Mouse (Mus musculus): ENCODE results near the gene Exoc6b. TPM values are rescaled to one million over a fixed set of nuclear protein-coding genes. Genes with fewer than 3 reads are reported as not detected.
A peak's percentile ranks its signal among the peaks of the same experiment; 100 is the strongest.

The Exoc6b gene
- polyA plus RNA-seq, 1 experiment from 2014 or later: 10.2 TPM

DNA sequence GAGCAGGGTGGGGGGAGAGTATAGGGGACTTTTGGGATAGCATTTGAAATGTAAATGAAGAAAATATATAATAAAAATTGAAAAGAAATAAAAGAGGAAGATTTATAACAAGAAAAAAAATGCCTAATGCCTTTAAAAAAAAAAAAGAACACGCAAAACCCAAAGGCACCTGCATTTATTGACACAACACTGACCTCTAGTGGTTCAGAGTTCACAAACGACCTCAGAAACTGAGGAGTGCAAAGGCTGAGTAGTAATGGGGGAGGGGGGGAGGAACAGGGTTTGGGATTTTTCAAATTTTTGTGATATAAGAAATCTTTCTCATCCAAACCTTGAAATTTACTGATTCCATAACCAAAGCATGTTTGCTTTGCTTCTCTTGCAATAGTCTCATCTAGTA, 156.9 kb downstream of the Exoc6b start:
- H3K27me3 ChIP-seq (replicated peaks; ENCODE audit: control insufficient read depth, insufficient read depth, low read length): no peaks in the 10 kb centered on the region
- H3K4me3 ChIP-seq (ENCODE audit: low read depth, low read length): no peak overlapping the region
- DNase-seq (ENCODE audit: low spot score) (no peak), ATAC-seq (replicated peaks; ENCODE audit: low FRiP score) (no peak)
- H3K4me2 ChIP-seq: no peak overlapping the region
- no peak overlapping the region for H3K27ac ChIP-seq (ENCODE audit: low read depth, low read length)
- H3K4me1 ChIP-seq (replicated peaks; ENCODE audit: control insufficient read depth, insufficient read depth, low read length): no peaks in the 10 kb centered on the region
- no peaks in the 10 kb centered on the region for H3K9me3 ChIP-seq (ENCODE audit: control insufficient read depth, low read length)
- 9% methylated on average over 2 of the region's 2 CpGs for WGBS
- H3K9ac ChIP-seq (ENCODE audit: low read depth, low read length): no peak overlapping the region
- H3K36me3 ChIP-seq (ENCODE audit: control insufficient read depth, insufficient read depth, low read length): no peaks in the 10 kb centered on the region

- ATAC-seq (replicated peaks; ENCODE audit: low FRiP score): no peak
- H3K4me1 ChIP-seq (replicated peaks; ENCODE audit: control insufficient read depth, insufficient read depth, low read length): no peaks in the 10 kb centered on the region
- no peak for DNase-seq (ENCODE audit: low spot score)
Observed at GRCm38 (mm10) chr6:84899002-84899774, 170.1 kb downstream of the Exoc6b start.

GRCm38 (mm10) chr6:84893773-84894095, 175.6 kb downstream of the Exoc6b start:
- Histone ChIP-seq H3K4me3 (ENCODE audit: low read depth, low read length) (no peak overlapping the region), H3K4me1 (replicated peaks; ENCODE audit: control insufficient read depth, insufficient read depth, low read length) (peaks cover 8% of the 10 kb centered on the region), H3K9me3 (ENCODE audit: control insufficient read depth, low read length) (no peaks in the 10 kb centered on the region), H3K9ac (ENCODE audit: low read depth, low read length) (no peak overlapping the region), H3K4me2 (no peak overlapping the region), H3K27me3 (replicated peaks; ENCODE audit: control insufficient read depth, insufficient read depth, low read length) (no peaks in the 10 kb centered on the region), H3K36me3 (ENCODE audit: control insufficient read depth, insufficient read depth, low read length) (no peaks in the 10 kb centered on the region), H3K27ac (ENCODE audit: low read depth, low read length) (no peak overlapping the region)
- no peak for DNase-seq (ENCODE audit: low spot score)
- ATAC-seq (replicated peaks; ENCODE audit: low FRiP score): no peak

More at GRCm38 (mm10) chr6:84899002-84899774, 170.1 kb downstream of the Exoc6b start:
- Histone ChIP-seq H3K9ac (ENCODE audit: low read depth, low read length) (no peak overlapping the region), H3K27me3 (replicated peaks; ENCODE audit: control insufficient read depth, insufficient read depth, low read length) (no peaks in the 10 kb centered on the region), H3K9me3 (ENCODE audit: control insufficient read depth, low read length) (no peaks in the 10 kb centered on the region), H3K27ac (ENCODE audit: low read depth, low read length) (no peak overlapping the region), H3K4me3 (ENCODE audit: low read depth, low read length) (no peak overlapping the region), H3K36me3 (ENCODE audit: control insufficient read depth, insufficient read depth, low read length) (no peaks in the 10 kb centered on the region), H3K4me2 (no peak overlapping the region)
- 81% methylated on average over 4 of the region's 4 CpGs for WGBS

- H3K36me3 ChIP-seq (ENCODE audit: control insufficient read depth, insufficient read depth, low read length): no peaks in the 10 kb centered on the region
- no peak overlapping the region for H3K9ac ChIP-seq (ENCODE audit: low read depth, low read length)
- H3K27me3 ChIP-seq (replicated peaks; ENCODE audit: control insufficient read depth, insufficient read depth, low read length): no peaks in the 10 kb centered on the region
- H3K4me1 ChIP-seq (replicated peaks; ENCODE audit: control insufficient read depth, insufficient read depth, low read length): peaks cover 8% of the 10 kb centered on the region
- no peak overlapping the region for H3K4me3 ChIP-seq (ENCODE audit: low read depth, low read length)
- no peaks in the 10 kb centered on the region for H3K9me3 ChIP-seq (ENCODE audit: control insufficient read depth, low read length)
- WGBS: 24% methylated on average over 5 of the region's 5 CpGs
- ATAC-seq (replicated peaks; ENCODE audit: low FRiP score) (no peak), DNase-seq (ENCODE audit: low spot score) (no peak)
- no peak overlapping the region for H3K27ac ChIP-seq (ENCODE audit: low read depth, low read length)
- H3K4me2 ChIP-seq: no peak overlapping the region
Observed at GRCm38 (mm10) chr6:84892926-84893772, 176.2 kb downstream of the Exoc6b start.

GRCm38 (mm10) chr6:84886551-84886950, 182.8 kb downstream of the Exoc6b start:
- H3K9me3 ChIP-seq (ENCODE audit: control insufficient read depth, low read length): no peaks in the 10 kb centered on the region
- no peak overlapping the region for H3K4me3 ChIP-seq (ENCODE audit: low read depth, low read length)
- H3K9ac ChIP-seq (ENCODE audit: low read depth, low read length): no peak overlapping the region
- H3K27ac ChIP-seq (ENCODE audit: low read depth, low read length): no peak overlapping the region
- no peak for DNase-seq (ENCODE audit: low spot score)
- no peak for ATAC-seq (replicated peaks; ENCODE audit: low FRiP score)
- H3K36me3 ChIP-seq (ENCODE audit: control insufficient read depth, insufficient read depth, low read length): no peaks in the 10 kb centered on the region
- 42% methylated on average over 3 of the region's 3 CpGs for WGBS
- H3K4me1 ChIP-seq (replicated peaks; ENCODE audit: control insufficient read depth, insufficient read depth, low read length): peaks cover 26% of the 10 kb centered on the region
- no peaks in the 10 kb centered on the region for H3K27me3 ChIP-seq (replicated peaks; ENCODE audit: control insufficient read depth, insufficient read depth, low read length)
- no peak overlapping the region for H3K4me2 ChIP-seq

- peak overlapping the region; percentile 52; the same call in 1 of the 2 replicates for H3K27ac ChIP-seq (ENCODE audit: low read depth, low read length)
- DNase-seq (ENCODE audit: low spot score): no peak
- no peak overlapping the region for H3K4me3 ChIP-seq (ENCODE audit: low read depth, low read length)
- H3K4me1 ChIP-seq (replicated peaks; ENCODE audit: control insufficient read depth, insufficient read depth, low read length): peaks cover 26% of the 10 kb centered on the region
- H3K4me2 ChIP-seq: no peak overlapping the region
- H3K27me3 ChIP-seq (replicated peaks; ENCODE audit: control insufficient read depth, insufficient read depth, low read length): no peaks in the 10 kb centered on the region
- ATAC-seq (replicated peaks; ENCODE audit: low FRiP score): no peak
- WGBS: 22% methylated on average over 1 of the region's 1 CpGs
- H3K36me3 ChIP-seq (ENCODE audit: control insufficient read depth, insufficient read depth, low read length): no peaks in the 10 kb centered on the region
- no peaks in the 10 kb centered on the region for H3K9me3 ChIP-seq (ENCODE audit: control insufficient read depth, low read length)
- H3K9ac ChIP-seq (ENCODE audit: low read depth, low read length): no peak overlapping the region
Observed at GRCm38 (mm10) chr6:84885080-84885479, 184.2 kb downstream of the Exoc6b start.

- no peak for ATAC-seq (replicated peaks; ENCODE audit: low FRiP score)
- WGBS: 26% methylated on average over 4 of the region's 4 CpGs
- H3K27me3 ChIP-seq (replicated peaks; ENCODE audit: control insufficient read depth, insufficient read depth, low read length): no peaks in the 10 kb centered on the region
- H3K9me3 ChIP-seq (ENCODE audit: control insufficient read depth, low read length): no peaks in the 10 kb centered on the region
- H3K4me1 ChIP-seq (replicated peaks; ENCODE audit: control insufficient read depth, insufficient read depth, low read length): peaks cover 26% of the 10 kb centered on the region
- H3K4me3 ChIP-seq (ENCODE audit: low read depth, low read length): no peak overlapping the region
- no peak overlapping the region for H3K27ac ChIP-seq (ENCODE audit: low read depth, low read length)
- H3K9ac ChIP-seq (ENCODE audit: low read depth, low read length): no peak overlapping the region
- H3K4me2 ChIP-seq: peak overlapping the region; percentile 53
- no peak for DNase-seq (ENCODE audit: low spot score)
- no peaks in the 10 kb centered on the region for H3K36me3 ChIP-seq (ENCODE audit: control insufficient read depth, insufficient read depth, low read length)
Observed at GRCm38 (mm10) chr6:84883720-84884119, 185.6 kb downstream of the Exoc6b start.

- no peak overlapping the region for H3K9ac ChIP-seq (ENCODE audit: low read depth, low read length)
- ATAC-seq (replicated peaks; ENCODE audit: low FRiP score) (peak; percentile 100), DNase-seq (ENCODE audit: low spot score) (no peak)
- no peaks in the 10 kb centered on the region for H3K27me3 ChIP-seq (replicated peaks; ENCODE audit: control insufficient read depth, insufficient read depth, low read length)
- H3K36me3 ChIP-seq (ENCODE audit: control insufficient read depth, insufficient read depth, low read length): no peaks in the 10 kb centered on the region
- WGBS: 14% methylated on average over 14 of the region's 14 CpGs
- H3K4me3 ChIP-seq (ENCODE audit: low read depth, low read length): no peak overlapping the region
- H3K4me2 ChIP-seq: peak overlapping the region; percentile 53
- peaks cover 26% of the 10 kb centered on the region for H3K4me1 ChIP-seq (replicated peaks; ENCODE audit: control insufficient read depth, insufficient read depth, low read length)
- H3K9me3 ChIP-seq (ENCODE audit: control insufficient read depth, low read length): no peaks in the 10 kb centered on the region
- H3K27ac ChIP-seq (ENCODE audit: low read depth, low read length): peak overlapping the region; percentile 46
Observed at GRCm38 (mm10) chr6:84882663-84883517, 186.4 kb downstream of the Exoc6b start.
